Mouse (Mus musculus) lung, embryonic 14.5 days (tissue): ENCODE measurements around the gene Nrxn3. TPM values are rescaled to one million over a fixed set of nuclear protein-coding genes. Genes with fewer than 3 reads are reported as not detected.
A peak's percentile ranks its signal among the peaks of the same experiment; 100 is the strongest.

Source experiments
- ATAC-seq: fragments of 200-750 bp; cut with Nextera tagmentation; 2 replicates; pipeline ENCODE4 v1.8.0; 2017; ENCODE audit warnings: mild to moderate bottlenecking, moderate TSS enrichment, moderate library complexity; ENCODE audit not compliant: insufficient read depth
- DNase-seq: peaks from one replicate; pipeline ENCODE4 v3.0.0-alpha.2; 2015
- H3K27ac ChIP-seq: fragments of 300-500 bp; sonication (generic); 2 replicates; pipeline ENCODE4 v1.5.1; 2014; ENCODE audit warnings: low read depth, mild to moderate bottlenecking, moderate library complexity
- H3K27me3 ChIP-seq: fragments of 300-500 bp; sonication (generic); 2 replicates; pipeline ENCODE4 v1.6.1; 2014; ENCODE audit warnings: low read length, control low read depth; ENCODE audit not compliant: insufficient read depth
- H3K36me3 ChIP-seq: fragments of 300-500 bp; sonication (generic); 2 replicates; pipeline ENCODE4 v1.6.1; 2014; ENCODE audit warnings: control low read depth; ENCODE audit not compliant: insufficient read depth
- H3K4me1 ChIP-seq: fragments of 300-500 bp; sonication (generic); 2 replicates; pipeline ENCODE4 v1.6.1; 2014; ENCODE audit warnings: antibody characterized with exemption, control low read depth; ENCODE audit not compliant: insufficient read depth
- H3K4me2 ChIP-seq: fragments of 300-500 bp; sonication (generic); 2 replicates; pipeline ENCODE4 v1.6.1; 2014; ENCODE audit warnings: mild to moderate bottlenecking
- H3K4me3 ChIP-seq: fragments of 300-500 bp; sonication (generic); 2 replicates; pipeline ENCODE4 v1.5.1; 2014; ENCODE audit warnings: low read depth, low read length
- H3K9ac ChIP-seq: fragments of 300-500 bp; sonication (generic); 2 replicates; pipeline ENCODE4 v1.6.1; 2014
- H3K9me3 ChIP-seq: fragments of 300-500 bp; sonication (generic); 2 replicates; pipeline ENCODE4 v1.6.1; 2016; ENCODE audit warnings: low read depth, low read length, control low read depth
- CTCF ChIP-seq: IDR thresholded peaks from 2 replicates; pipeline ENCODE4 v1.5.1; 2016; ENCODE audit warnings: antibody characterized with exemption, low read depth
- WGBS: fragments of 180-500 bp; shearing (Covaris S2); extraction: QIAGEN DNeasy Blood & Tissue Kit; methylation state at CpG from one replicate; pipeline ENCODE4 v1.1.7; 2014; 5-methylcytosine and 5-hydroxymethylcytosine counted together
- polyA plus RNA-seq: library from polyadenylated mRNA; unstranded; fragments of >200 nt; fragmentation: Nextera tagmentation; extraction: Ambion mirVana; gene quantifications from 2 replicates; pipeline ENCODE4 v1.2.1, GENCODE M21; 2014

The Nrxn3 gene
- polyA plus RNA-seq, 1 experiment from 2014 or later = 3.9 TPM

DNA sequence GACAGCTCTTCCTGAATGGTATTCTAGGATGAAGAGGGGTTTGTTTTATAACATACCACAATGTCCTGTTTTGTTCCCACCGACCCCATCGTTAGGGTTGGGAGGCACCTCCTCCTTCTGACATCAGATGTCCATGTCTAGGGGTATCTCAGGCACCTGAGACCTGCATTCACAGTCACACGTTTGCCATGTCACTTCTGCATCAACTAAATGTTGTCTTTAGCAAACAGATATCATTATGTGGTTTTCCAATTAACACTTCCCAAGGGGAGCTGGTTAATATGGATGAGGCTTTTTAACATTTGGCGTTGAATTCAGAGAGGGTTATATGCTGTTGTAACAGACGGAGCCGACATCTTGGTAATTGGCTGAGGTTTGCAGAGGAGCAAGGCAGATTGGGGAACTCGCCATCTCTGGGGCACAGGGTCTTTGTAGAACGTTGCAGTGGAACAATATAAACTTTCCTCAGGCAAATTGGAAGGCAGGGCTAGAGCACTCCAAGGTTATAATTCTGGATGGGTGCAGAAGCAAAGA, 412.2 kb downstream of the Nrxn3 start:
- no peak overlapping the region for H3K4me2 ChIP-seq
- no peaks in the 10 kb centered on the region for H3K27me3 ChIP-seq
- no peaks in the 10 kb centered on the region for H3K4me1 ChIP-seq
- 71% methylated on average over 8 of the region's 8 CpGs for WGBS
- H3K4me3 ChIP-seq = no peak overlapping the region
- H3K27ac ChIP-seq = no peak overlapping the region
- no peak for TF ChIP-seq CTCF
- DNase-seq = no peak
- H3K36me3 ChIP-seq = no peaks in the 10 kb centered on the region
- no peak overlapping the region for H3K9ac ChIP-seq
- no peaks in the 10 kb centered on the region for H3K9me3 ChIP-seq
- no peak for ATAC-seq

DNA sequence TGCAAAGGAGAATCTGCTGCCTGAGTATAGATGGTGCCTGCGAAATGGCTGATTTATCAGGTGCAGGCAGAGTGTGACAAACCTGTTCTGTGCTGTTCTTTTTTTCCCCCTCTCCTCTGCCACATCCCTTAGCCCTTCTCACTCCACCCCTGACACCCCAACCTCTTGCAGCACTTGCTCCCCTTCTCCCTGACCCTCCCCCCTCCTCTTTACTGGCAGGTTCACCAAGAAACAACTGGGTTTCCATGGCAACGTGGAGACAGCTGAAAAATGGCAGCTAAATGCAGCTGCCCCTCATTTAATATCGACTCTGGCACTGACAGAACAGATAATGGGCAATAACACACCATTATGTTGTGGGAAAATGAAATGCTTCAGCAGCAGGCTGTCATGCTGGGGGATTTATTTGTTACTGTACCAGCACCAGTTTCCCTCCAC, 426.3 kb downstream of the Nrxn3 start:
- Histone ChIP-seq H3K27ac (no peak overlapping the region), H3K36me3 (no peaks in the 10 kb centered on the region), H3K4me2 (no peak overlapping the region), H3K9me3 (no peaks in the 10 kb centered on the region), H3K4me1 (no peaks in the 10 kb centered on the region), H3K4me3 (no peak overlapping the region), H3K9ac (no peak overlapping the region), H3K27me3 (no peaks in the 10 kb centered on the region)
- ATAC-seq (no peak; the same call in 1 of the 2 replicates), DNase-seq (peak; percentile 48)
- TF ChIP-seq CTCF = no peak
- 6% methylated on average over 3 of the region's 3 CpGs for WGBS

DNA sequence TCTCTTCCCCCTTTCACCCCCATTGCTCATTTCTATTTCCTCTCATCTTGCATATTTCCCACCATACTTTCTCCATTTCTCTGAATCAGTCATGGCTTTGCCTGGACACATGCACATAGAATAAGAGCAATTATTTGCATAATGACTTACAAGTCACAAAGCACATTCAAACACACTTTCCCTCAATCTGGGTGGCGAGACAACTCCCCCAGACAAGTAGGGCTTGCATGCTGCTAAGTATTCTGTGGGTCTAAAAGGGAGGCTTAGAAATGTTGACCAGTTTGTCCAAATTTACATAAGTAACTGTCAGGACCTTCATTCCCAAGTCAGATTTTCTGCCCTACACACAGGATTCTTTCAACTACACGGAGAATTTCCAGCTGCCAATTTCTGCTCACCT, 426.8 kb downstream of the Nrxn3 start:
- no peak for DNase-seq
- ATAC-seq = no peak
- H3K9ac ChIP-seq = no peak overlapping the region
- H3K4me3 ChIP-seq = no peak overlapping the region
- no peaks in the 10 kb centered on the region for H3K27me3 ChIP-seq
- WGBS = 33% methylated on average over 2 of the region's 2 CpGs
- H3K4me1 ChIP-seq = no peaks in the 10 kb centered on the region
- no peak overlapping the region for H3K27ac ChIP-seq
- no peak overlapping the region for H3K4me2 ChIP-seq
- H3K9me3 ChIP-seq = no peaks in the 10 kb centered on the region
- TF ChIP-seq CTCF = no peak
- H3K36me3 ChIP-seq = no peaks in the 10 kb centered on the region

DNA sequence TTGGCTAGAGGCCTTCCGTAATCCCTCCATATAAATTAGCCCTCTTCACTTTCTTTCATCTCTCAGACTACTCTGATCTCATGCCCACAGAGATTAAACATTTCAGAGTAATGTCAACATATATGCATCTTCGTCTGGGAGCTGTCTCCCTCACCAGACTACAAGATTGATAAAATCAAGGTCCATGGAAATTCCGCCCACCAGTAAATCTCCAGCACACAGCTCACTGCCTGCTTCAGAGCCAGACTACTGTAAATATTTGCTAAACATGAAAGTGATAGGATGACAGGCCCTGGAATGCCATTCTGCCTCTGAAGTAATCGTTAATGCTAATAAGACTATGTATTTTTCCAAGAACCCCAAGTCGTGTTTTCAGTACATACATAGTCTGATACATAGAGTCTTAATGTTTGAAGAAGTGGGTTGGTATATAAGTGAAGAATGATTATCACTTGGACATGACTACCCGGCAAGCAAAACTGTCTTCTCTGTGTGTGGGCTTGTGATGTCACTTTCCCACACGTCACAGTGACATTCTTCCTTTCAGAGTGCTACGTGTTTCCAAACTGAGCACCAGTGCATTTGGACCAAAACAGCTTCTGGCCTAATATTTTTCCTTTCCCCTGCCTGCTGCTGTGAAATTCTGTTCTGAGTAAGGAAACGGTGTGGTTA, 433.5 kb downstream of the Nrxn3 start:
- Histone ChIP-seq H3K9me3 (no peaks in the 10 kb centered on the region), H3K4me3 (no peak overlapping the region), H3K4me2 (no peak overlapping the region), H3K36me3 (no peaks in the 10 kb centered on the region), H3K27me3 (no peaks in the 10 kb centered on the region), H3K27ac (peak overlapping the region; percentile 90), H3K9ac (no peak overlapping the region), H3K4me1 (no peaks in the 10 kb centered on the region)
- no peak for TF ChIP-seq CTCF
- ATAC-seq = peak; percentile 95
- 20% methylated on average over 9 of the region's 9 CpGs for WGBS
- peak; percentile 91 for DNase-seq

DNA sequence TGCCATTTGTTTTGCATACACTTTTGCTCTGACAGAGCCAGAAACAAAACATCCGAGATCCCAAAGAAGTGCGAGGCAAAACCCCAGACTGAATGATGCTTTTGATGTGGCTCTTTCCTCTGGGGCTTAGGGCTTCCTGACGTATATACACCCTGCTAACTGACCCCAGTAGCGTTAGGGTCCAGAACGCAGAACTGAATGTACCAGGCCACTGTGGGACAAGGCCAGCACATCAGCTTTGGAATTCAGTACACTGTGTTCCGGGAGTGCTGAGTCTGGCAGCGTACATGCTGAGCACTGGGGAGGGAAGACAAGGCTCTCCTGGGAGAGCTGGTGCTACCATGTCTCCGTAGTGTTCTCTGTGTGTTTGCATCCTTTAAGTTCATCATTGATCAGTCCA, 436.7 kb downstream of the Nrxn3 start:
- Histone ChIP-seq H3K36me3 (no peaks in the 10 kb centered on the region), H3K4me3 (no peak overlapping the region), H3K4me1 (no peaks in the 10 kb centered on the region), H3K27ac (no peak overlapping the region), H3K9ac (no peak overlapping the region), H3K27me3 (no peaks in the 10 kb centered on the region), H3K4me2 (no peak overlapping the region), H3K9me3 (no peaks in the 10 kb centered on the region)
- no peak for TF ChIP-seq CTCF
- no peak for ATAC-seq
- DNase-seq = peak; percentile 12
- 57% methylated on average over 8 of the region's 8 CpGs for whole genome bisulfite sequencing

DNA sequence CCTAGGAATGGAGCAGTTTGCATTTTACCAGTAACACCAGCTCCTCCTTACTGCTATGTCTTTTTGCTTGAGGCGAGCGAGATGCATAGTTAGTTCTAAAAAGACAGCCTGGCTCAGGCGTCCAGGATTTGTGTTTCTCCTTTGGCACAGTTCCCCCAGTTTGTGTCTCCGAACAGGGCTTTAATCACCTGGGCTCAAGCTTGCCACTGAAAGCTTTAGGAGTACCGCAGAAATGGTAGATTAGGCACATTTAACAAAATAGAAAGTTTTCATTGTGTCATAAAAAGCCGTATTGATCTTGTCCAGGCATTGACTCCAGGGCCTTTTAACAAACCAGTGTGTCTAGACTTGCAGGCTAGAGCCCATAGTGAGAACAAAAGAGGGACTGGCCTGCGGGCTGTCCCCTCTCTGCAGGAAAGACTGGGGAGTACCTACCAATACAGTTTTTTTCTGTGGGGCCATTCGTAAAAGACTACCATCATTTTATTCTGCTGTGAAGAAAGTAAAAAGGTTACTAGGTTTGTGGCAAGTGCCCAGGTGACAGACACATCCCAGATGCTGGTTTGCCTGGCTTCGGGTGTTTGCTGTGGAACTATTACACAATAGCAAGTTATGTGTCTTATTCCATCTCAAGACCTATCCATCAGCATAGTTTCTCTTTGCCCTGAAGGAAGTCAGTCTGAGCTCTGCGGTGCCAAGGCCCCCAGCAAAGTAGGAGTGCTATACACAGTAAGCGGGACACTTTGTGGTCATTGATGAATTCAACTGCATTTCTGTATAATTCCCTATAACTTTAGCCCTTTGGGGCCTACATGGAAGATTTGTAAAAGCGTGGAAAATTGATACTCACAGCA, 451.9 kb downstream of the Nrxn3 start:
- ATAC-seq = no peak

More for the DNA sequence above, 451.9 kb downstream of the Nrxn3 start:
- peak; percentile 21 for DNase-seq
- Histone ChIP-seq H3K27ac (no peak overlapping the region), H3K4me1 (no peaks in the 10 kb centered on the region), H3K4me2 (no peak overlapping the region), H3K36me3 (no peaks in the 10 kb centered on the region), H3K27me3 (no peaks in the 10 kb centered on the region), H3K9me3 (no peaks in the 10 kb centered on the region), H3K9ac (no peak overlapping the region), H3K4me3 (no peak overlapping the region)
- WGBS = 66% methylated on average over 12 of the region's 12 CpGs
- TF ChIP-seq CTCF = no peak
